Mouse (Mus musculus) erythroblast, adult 5-6 weeks (primary cell): ENCODE results near the gene Plpp2. TPM values are rescaled to one million over a fixed set of nuclear protein-coding genes. Genes with fewer than 3 reads are reported as not detected.

Experiments
- ATAC-seq: replicated peaks from 2 replicates; pipeline ENCODE4 v1.8.0; 2016; ENCODE audit warnings: moderate number of reproducible peaks, mild to moderate bottlenecking, moderate TSS enrichment, inconsistent platforms; ENCODE audit not compliant: poor library complexity, low FRiP score, severe bottlenecking
- total RNA-seq, 2 experiments: library from RNA; stranded (forward) in 1 of 2; stranded (reverse) in 1 of 2; fragments of 150-400 nt in 1 of 2; fragments of 200-764, 138-1000 nt in 1 of 2; gene quantifications; 2 replicates each; pipeline versions ENCODE4 v1.2.3 to v1.2.4; 2015 to 2017; ENCODE audit warnings: low replicate concordance in 2 of 2

Plpp2 gene
- total RNA-seq, 2 experiments from 2014 or later: 0.43 to 7.1 TPM

- no peak for ATAC-seq
These were observed 19.6 kb upstream of the Plpp2 start for GRCm38 (mm10) chr10:79553176-79553575.

- no peak for ATAC-seq
These were observed 18.9 kb upstream of the Plpp2 start for GRCm38 (mm10) chr10:79552531-79552930.

GRCm38 (mm10) chr10:79550366-79550765 lies 16.8 kb upstream of the Plpp2 start:
- no peak for ATAC-seq

GRCm38 (mm10) chr10:79548971-79549723 lies 15.6 kb upstream of the Plpp2 start:
- no peak for ATAC-seq

- no peak for ATAC-seq
These were observed 14.9 kb upstream of the Plpp2 start for GRCm38 (mm10) chr10:79548546-79548945.

- no peak for ATAC-seq
These were observed 13.6 kb upstream of the Plpp2 start for GRCm38 (mm10) chr10:79547148-79547675.

- no peak for ATAC-seq
These were observed 12.9 kb upstream of the Plpp2 start for GRCm38 (mm10) chr10:79546483-79546882.

- no peak for ATAC-seq
These were observed 12.3 kb upstream of the Plpp2 start for GRCm38 (mm10) chr10:79545891-79546290.

GRCm38 (mm10) chr10:79544631-79545030 lies 11.0 kb upstream of the Plpp2 start:
- no peak for ATAC-seq

- ATAC-seq: no peak
These were observed 10.4 kb upstream of the Plpp2 start for GRCm38 (mm10) chr10:79543884-79544597.

GRCm38 (mm10) chr10:79542171-79542570 lies 8.6 kb upstream of the Plpp2 start:
- ATAC-seq: no peak

GRCm38 (mm10) chr10:79541522-79541921 lies 7.9 kb upstream of the Plpp2 start:
- ATAC-seq: no peak

- no peak for ATAC-seq
These were observed 7.2 kb upstream of the Plpp2 start for GRCm38 (mm10) chr10:79540746-79541145.

GRCm38 (mm10) chr10:79539701-79540495 lies 6.3 kb upstream of the Plpp2 start:
- ATAC-seq: no peak

- no peak for ATAC-seq
These were observed 5.3 kb upstream of the Plpp2 start for GRCm38 (mm10) chr10:79538873-79539272.

GRCm38 (mm10) chr10:79538323-79538722 lies 4.7 kb upstream of the Plpp2 start:
- no peak for ATAC-seq

- ATAC-seq: no peak
These were observed 4.2 kb upstream of the Plpp2 start for GRCm38 (mm10) chr10:79537781-79538180.

- ATAC-seq: no peak
These were observed 3.7 kb upstream of the Plpp2 start for GRCm38 (mm10) chr10:79537271-79537670.

- ATAC-seq: no peak
These were observed 3.0 kb upstream of the Plpp2 start for GRCm38 (mm10) chr10:79536461-79537080.

GRCm38 (mm10) chr10:79535431-79535830 lies 1.8 kb upstream of the Plpp2 start:
- ATAC-seq: no peak
